Mouse (Mus musculus): ENCODE results near the gene Dctn1.
"Not testable (repeated sequence)": the region's sequence is repeated elsewhere in the genome, so short reads cannot be mapped to it uniquely, and the experiment has no call there.

Dctn1 gene

DNA sequence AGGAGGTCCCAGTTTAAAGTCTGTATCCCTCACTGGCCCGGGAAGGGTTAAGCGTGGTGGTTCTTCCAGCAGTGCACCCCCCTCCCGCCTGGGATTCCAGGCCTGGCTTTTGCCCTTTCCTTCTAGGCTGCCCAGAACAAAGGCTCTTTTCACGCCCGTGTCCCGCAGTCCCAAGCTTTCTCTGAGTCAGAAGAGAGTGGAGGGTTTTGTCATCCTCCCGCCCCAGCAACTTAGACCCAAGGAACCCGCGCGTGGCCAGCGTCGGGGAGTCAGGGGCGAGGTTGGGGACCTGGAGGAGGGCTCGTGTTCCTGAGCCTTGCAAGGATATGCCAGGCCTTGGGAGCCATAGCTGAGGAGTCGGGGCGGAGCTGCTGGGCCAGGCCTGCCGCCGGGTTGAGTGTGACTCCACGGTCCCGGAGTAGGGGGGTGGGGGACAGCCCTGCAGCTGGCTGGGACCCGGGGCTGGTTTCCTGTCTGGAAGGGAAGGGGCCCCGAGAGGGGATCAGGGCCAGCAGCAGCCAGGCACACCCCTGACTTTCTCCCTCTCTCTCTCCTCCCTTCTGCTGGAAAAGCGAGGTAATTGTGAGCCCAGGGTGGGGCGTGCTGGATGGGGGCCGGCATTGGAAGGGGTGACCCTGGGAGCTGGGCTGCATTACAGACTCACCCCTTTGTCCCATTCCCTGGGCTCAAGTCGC lies 28.7 kb upstream of the Dctn1 start:
- DNase-seq = no peak

DNA sequence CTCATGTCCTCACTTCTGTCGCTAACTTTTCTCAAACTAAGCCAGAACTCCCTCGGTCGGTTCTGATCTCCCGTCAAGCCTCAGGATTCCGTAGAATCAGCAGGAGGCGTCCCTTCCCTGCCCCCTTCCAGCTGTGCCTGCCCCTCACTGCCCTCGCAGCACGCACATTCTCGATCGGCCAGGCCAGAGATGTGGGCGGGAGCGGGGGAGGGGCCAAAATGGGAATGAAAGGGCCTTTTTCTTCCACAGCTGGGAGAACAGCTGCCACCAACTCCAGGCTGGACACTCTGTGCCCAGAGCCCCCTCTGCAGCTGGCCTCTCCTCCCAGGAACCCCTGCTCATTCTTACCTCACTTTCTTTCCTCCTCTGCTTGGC lies 28.2 kb upstream of the Dctn1 start:
- DNase-seq = peak; percentile 77

DNA sequence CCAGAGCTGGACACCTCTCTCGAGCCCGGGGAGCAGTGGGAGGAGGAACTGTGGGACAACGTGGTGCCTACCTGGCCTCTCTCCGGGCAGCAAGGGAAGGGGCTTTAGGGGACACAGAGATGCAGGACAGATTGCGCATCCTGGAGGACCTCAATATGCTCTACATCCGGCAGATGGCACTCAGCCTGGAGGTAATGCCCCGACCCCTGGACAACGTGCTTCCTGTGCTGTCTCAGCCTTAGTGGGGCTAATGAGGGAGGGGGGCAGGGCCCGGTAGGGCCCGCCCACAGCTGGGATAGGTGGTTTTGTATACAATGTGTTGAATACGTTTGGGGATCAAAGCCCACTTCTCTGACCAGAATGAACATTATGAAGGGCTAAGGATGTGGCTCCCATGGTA lies 27.7 kb upstream of the Dctn1 start:
- no peak for DNase-seq

DNA sequence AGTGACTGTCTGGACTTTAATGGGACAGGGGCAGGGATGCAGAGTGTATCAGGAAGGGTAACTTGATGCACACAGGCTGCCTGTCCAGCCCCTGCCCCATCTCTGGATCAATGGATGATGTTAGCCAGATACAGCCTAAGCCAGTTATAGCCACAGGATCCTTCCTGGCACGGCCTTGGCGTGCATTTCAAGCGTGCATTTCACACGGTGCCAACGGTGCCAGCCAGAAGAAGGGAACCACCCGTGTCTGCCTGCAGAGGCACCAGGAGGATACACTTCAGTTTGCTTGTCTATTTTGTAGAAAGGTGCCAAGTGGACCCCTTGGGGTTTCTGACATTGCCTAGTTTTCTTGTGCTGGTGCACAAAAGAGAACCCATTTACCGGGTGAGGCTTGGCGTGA lies 25.7 kb upstream of the Dctn1 start:
- no peak for DNase-seq

DNA sequence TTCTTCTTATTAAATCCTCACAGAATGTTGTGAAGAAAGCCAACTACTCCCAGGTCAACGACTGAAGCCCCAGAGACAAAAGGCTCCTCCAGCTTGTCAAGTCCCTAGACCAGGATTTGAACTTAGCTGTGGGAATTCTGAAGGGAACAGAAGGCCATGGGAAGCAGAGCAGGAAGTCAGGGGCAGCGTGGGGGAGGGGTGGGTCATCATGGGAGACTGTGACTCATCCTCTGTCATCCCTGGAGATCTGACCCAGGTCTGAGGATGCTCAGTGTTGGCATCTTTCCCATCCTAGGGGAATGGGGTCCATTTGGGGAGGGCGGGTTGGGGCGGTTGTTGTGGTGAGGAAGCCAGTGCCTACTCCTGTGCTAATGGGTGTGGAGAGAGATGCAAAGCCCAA lies 24.1 kb upstream of the Dctn1 start:
- DNase-seq = no peak

DNA sequence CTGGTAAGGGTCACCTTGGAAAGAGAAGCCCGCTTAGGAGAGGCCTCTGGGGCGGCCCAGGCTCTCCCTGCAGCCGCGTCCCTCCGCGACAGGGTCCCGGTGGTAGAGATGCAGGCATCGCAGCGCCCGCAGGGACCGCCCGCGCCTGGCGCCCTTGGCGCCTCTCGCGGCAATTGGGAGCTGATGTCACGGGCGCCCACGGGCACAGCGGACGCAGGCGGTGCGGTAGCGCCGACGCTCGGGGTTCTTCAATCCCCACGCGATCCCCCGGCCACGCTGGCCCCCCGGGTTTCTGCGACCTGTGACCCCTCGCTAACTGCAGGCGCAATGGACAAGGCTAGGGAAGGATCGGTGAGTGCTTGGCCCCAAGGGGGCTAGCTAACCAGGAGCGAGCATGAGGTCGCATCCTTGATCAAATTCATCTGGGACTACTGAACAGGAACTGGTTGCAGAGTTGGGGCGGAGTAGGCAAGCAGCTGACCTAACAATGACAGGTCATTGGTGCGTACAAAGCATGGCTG lies 23.4 kb upstream of the Dctn1 start:
- peak; percentile 80 for DNase-seq

DNA sequence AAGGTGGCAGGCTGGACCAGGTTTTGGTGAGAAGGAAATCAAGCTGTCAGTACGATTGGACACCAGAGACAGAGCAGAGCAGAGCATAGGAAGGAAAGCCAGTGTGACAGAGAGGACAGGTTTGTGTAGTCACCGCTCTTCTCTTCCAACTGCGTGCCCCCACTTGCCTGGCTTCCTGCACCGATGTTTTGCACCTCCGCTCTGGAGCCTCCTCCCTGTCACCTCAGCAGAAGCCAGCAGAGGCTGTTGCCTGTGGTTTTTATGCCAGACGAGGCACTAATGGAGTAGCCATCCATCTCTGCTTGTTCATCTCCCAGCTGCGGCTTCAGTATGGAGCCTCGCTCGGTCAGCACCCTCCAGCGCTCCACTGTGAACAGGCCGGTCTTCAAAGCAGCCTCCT lies 22.8 kb upstream of the Dctn1 start:
- DNase-seq = peak; percentile 70

DNA sequence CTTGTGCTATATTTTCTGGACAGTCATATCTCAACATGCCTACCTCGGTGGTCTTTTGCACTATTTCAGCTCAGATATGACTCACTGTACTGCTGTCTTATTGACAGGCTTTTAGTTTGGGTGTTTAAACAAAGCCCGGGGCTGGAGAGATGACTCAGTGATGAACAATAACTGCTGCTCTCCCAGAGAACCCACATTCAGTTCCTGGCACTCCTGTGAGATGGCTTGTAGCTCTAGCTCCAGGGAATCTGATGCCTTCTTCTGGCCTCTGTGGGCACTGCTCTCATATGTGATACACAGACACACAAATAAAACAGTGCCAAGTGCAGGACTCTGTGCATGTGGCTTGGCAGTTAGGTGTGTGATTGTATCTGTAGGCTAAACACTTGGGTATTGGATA lies 20.5 kb upstream of the Dctn1 start:
- DNase-seq = no peak

DNA sequence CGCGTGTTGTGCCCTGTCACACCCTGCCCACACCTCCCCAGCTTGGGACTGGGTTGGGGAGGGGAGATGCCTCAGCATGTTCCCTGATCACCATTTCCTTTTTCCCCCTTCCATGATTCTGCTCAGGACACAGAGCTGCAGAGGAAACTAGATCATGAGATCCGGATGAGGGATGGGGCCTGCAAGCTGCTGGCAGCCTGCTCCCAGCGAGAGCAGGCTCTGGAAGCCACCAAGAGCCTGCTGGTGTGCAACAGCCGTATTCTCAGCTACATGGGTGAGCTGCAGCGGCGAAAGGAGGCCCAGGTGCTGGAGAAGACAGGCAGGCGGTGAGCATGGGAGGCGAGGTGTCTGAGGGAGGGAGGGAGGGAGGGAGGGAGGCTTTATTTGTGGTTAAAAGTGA lies 19.9 kb upstream of the Dctn1 start:
- no peak for DNase-seq

DNA sequence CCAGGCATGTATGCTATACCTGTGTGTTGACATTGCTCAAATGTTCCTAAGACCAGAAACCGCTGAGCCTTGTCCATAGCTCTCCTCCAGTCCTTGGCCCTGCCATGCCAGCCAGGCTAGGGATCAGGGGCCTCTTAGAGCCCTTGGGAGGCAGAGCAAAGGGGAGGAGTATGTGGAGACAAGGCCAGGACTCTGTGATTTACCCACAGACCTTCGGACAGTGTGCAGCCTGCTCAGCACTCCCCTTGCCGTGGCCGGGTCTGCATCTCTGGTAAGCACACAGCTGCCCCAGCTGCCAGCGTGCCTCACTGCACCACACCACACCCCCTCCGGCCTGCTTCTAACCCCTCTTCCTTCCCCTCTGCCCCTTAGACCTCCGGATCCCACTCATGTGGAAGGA lies 18.4 kb upstream of the Dctn1 start:
- no peak for DNase-seq

DNA sequence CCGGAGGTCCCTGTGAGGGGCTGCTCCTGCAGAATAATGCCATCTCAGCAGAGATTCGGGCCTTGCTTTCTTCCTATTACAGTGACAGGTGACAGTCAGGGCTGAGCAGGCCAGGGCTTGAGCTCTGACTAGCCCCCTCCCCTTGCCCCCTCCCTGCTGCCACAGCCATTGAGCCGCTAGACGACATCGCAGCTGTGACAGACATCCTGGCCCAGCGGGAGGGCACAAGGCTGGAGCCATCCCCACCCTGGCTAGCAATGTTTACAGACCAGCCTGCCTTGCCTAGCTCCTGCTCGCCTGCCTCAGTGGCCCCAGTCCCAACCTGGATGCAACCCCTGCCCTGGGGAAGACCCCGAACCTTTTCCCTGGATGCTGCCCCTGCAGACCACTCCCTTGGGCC lies 14.0 kb upstream of the Dctn1 start:
- DNase-seq = no peak

DNA sequence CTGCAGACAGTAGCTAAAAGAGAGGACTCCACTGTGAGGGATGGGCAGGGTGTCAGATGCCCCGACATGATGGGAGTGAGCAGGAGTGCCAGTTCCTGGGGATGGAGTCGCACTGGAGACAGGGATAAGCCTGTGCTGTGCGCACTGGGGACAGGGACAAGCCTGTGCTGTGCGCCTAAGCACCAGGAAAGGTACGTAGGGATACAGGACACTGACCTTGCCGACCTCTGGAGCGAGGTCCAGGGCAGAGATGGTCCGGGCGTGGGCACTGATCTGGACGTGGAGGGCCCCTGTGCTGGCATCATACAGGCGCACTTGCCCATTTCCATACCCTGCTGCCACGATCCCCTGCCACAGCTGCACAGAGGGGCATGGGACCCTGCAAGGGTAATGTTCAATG lies 12.7 kb upstream of the Dctn1 start:
- DNase-seq = no peak

DNA sequence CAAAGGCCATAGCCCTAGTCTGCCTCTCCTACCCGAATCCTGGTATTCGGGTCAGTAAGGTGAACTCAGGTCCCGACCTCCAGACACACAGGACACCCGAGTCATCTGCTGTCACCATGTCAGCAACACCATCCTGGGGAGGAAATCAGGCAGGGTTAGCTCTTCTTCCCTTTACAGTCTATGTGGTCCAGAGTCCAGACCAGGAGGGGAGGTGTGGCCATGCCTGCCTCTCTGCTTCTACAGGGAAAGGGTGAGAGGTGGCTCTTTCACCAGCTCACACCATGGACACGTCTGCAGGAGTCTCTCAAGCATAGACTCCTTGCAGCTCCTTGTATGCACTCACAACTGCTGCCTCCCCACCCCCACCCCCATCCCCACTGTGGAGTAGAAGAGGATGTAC lies 12.2 kb upstream of the Dctn1 start:
- no peak for DNase-seq

DNA sequence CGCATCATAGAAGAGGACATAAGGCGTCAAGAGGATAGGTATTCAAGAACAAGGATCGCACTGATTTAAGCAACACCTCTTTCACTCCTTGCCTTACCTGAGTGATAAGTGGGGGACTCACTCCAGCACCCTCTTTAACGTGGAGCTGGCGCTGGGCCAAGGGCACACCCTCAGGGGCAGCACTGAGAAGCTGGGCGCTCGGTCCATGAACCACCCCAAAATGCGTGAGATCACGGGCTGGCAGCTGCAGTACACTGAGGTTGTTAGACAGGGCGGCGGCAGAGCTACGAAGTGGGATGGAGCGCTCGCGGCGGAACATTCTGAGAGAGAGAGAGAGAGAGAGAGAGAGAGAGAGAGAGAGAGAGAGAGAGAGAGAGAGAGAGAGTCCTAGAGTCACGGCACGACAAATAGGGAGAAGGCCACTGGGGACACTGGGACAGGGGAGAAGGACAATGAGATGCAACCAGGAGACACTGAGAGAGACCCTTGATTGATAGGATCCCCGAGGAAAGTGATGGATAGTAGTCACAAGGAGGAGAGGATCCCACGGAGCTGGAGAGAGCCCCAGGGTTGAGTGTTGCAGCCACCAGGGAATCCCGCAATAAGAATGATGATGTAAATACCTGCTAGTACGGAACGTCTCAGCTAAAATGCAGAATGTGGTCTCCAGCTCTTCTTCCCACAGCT lies 10.0 kb upstream of the Dctn1 start:
- DNase-seq = no peak

DNA sequence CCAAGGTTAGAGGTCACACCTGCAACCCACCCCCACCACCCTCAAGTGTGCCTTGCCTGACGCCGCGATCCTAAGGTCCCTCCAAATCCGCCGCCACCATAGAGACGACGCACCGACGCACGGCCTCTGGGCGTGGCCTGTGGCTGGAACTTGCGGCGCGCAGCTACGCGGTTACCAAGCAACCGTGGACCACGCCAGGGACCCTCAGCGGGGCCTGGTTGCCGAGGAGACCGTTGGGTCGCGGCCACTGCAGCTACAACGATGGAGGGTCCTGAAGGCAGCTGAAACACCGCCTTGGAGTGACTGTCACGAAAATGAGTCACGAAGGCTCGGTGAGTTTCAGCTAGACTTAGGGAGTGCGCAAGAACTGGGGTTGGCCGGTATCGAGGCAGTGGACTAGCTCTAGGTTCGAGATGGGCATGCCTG lies 9.4 kb upstream of the Dctn1 start, which contains the start of the genes Wdr54 and 1700003E16Rik:
Gene Wdr54, minus strand, starts transcription at position 139 of the 426 bp plus-strand sequence.
Gene 1700003E16Rik, plus strand, starts transcription at position 146 of the 426 bp plus-strand sequence.
- peak; percentile 85 for DNase-seq

DNA sequence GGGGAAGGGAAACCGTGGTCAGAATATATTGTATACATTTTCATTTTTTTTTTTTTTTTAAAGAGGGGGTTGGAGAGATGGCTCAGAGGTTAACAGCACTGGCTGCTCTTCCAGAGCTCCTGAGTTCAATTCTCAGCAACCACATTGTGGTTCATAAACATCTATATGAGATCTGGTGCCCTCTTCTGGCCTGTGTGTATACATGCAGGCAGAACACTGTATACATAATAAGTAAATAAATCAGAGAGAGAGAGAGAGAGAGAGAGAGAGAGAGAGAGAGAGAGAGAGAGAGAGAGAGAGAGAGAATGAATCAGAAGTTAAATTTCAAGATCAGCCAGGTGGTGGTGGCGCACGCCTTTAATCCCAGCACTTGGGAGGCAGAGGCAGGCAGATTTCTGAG lies 6.3 kb upstream of the Dctn1 start:
- not testable (repeated sequence) for DNase-seq

DNA sequence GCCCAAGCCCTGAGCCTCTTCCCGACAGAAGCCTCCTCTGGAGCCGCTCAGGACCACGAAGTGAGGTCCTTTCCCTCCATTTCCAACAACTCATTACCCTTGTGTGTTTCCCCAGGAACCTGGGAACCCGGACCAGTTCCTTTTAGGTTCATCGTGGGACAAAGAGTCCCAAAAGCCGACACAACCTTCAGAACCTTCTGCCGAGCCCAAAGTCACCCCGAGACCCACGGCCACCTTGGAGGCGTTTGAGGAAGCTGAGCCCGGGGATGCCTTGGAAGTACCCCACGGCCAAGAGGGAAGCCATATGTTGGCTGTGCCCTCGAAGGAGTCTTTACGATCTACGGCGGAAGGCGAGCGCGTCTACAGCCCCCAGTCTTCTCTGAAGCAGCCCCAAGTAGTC lies 4.3 kb upstream of the Dctn1 start:
- no peak for DNase-seq

DNA sequence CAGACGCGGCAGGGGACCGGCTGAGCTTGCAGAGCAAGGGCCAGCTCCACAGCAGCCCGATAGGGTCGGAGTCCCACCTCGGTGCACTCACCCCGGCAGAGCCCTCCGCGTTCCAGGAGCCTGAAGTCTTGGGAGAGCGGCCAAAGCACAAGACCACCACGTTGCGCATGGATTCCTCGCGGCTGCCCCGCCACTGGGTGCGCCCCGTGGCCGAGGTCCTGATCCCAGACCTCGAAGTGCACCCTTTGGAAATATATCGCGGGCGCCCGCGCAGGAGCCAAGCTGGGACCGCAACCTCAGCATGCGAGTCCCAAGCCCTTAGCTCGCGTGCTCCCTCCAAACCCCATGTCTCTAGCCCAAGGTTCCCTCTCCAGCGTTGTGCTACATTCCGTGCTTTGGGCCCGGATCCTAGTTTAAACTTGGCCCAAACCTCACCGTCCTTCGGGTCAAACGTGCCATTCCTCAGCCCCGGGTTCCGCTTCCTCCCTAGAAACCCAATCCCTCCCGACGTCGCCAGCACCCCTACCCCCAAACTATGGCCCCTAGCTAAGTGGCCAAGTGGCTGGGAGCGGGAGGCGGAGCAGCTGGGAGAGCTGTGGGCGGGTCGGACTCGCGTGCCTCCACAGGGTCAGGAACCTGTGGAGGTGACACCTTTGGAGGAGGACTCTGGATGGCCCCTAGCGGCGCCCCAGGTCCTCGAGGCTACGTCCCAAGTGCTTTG lies 3.6 kb upstream of the Dctn1 start:
- no peak for DNase-seq

DNA sequence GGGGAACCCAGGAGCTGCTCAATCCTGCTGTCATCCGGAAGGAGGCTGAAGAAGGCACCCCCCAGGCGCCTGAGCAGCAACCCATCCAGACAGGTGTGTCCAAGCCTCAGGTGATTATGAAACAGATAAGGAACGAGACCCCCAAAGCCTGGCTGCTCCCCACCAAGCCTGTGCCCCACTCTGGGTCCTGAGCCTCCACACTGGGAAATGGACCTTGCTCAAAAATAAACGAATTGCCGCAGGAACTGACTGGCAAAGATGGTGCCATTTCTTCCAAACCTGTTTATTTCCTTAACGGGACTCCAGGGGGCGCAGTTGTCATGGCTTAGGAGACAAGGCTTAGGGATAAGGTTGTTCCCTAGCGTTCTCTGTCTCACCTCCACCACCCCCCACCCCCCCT lies 3.0 kb upstream of the Dctn1 start:
- DNase-seq = peak; percentile 64

DNA sequence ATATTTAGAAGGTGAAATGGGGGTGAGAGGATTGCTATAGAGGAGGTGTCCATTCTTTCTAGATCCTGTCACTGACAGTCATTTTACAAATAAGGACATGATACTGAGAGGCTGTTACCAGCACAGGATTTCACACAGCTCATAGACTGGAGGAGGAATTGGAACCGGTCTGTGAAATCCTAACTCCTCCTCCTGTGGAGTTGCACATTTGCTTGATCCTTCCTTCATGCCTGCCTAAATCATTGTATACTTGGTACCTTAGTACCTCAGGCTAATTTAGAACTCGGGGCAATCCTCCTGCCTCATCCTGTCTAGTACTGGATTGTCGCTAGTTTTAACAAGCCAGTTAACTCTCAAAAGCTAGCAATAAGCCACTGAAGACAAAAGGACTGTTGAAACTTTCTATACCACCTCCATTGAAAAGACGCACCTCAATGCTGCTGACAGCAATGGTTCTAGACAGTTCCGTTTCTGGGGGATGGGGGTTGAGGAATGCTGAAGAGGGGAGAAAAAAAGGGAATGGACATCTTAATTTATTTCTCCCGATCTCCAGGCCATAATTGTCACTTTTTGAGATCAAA lies 604 bp upstream of the Dctn1 start:
- no peak for DNase-seq

DNA sequence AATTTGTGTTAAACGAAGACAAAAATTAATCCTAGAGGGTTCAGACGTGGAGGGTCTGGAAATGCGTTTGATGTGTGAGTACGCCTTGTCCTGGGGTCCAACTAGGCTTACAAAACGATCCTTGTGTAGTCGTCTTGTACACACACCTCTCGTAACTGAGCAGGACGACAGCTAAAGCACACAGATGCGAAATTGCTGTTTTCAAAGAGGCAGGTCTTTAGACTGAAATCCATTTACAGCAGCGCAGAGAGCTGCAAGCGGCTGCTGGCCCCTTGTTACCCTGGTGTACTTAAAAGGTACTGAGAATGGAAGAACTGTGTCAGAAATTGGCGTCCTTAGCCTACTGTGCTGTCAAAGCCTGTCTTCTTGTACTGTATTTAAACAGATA lies 517 bp downstream of the Dctn1 start:
- DNase-seq = no peak

DNA sequence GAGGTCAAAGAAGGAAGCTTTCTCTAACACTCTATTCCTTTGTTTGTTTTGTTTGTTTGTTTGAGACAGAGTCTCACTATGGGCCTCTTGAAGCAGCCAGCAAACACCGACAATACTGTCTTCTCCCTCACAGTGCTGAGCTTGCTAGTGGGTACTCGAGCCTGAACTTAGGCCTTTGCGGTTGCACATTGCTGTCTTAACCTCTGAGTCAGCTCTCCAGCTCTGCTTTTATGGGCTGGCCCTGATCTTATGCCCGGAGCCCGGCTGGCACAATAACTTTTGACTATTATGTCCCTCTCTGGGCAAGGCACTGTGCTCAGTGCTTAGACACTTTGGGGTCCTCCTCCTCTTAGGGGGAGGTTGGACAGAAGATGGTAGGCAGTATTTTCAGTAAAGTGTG lies 4.2 kb downstream of the Dctn1 start:
- DNase-seq = no peak

DNA sequence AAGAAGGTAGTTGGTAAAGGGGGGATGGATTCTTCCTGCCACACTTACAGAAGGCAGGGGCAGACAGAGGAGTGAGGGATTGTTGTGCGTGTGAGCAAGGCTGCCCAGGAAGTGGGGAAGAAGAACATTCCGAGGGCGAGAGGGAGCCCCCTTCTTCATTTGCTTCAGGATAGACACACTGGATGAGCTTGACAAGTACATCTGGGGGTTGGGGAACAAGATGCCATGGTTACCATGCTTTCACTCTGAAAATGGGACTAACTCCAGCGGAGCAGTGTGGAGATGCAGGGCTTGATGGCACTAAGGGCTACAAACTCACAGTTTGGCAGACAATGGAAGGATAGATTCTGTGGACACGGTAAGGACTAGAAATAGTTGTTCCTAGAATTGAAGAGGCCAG lies 5.3 kb downstream of the Dctn1 start:
- DNase-seq = no peak
